Mouse (Mus musculus): ENCODE data around the gene Dpp4.

- TF ChIP-seq CTCF (IDR thresholded peaks at IDR 0.05; ENCODE audit: control insufficient read depth, insufficient read depth, insufficient read length) (no peak), USF1 (IDR thresholded peaks at IDR 0.05; ENCODE audit: low read depth) (no peak), MAX (IDR thresholded peaks at IDR 0.05) (no peak), FOSL1 (IDR thresholded peaks at IDR 0.05; ENCODE audit: insufficient read depth, low read length, poor library complexity, severe bottlenecking) (no peak), MYOG (IDR thresholded peaks at IDR 0.05; ENCODE audit: control insufficient read depth, extremely low read depth, insufficient read length) (no peak), MYOD1 (IDR thresholded peaks at IDR 0.05; ENCODE audit: control insufficient read depth, insufficient read length, low read depth) (no peak), CEBPB (IDR thresholded peaks at IDR 0.05; ENCODE audit: low read depth) (no peak)
These were observed 28.9 kb upstream of the Dpp4 start for GRCm38 (mm10) chr2:62440802-62441544.
